Mouse (Mus musculus): ENCODE measurements at regions not wholly inside any gene's neighbourhood (a gene's known extent, or its start where the extent isn't known, plus 50 kb on each side); places are given as distances from the start of the nearest gene placed in this dataset.

DNA sequence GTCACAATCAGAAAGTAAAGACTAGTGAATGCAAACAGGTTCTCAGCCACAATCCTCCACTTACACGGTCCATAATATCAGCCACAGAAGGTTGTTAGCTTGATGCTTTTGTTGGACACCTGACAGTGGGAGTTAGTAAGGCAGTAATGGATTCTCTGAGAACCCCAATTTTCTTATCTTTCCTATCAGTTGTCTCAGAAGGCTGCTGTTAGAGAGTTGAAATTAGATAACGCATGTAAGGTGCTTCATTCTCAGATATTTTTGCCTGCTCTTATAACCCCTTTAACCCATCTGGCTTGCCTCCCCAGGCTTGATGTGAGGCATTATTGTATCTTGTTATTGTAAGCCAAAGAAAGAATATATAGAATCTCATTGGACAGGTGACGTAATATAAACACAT lies 63.0 kb upstream of the Ube2e3 start:
- no peak overlapping the region for H3K4me2 ChIP-seq (replicated peaks; ENCODE audit: low read depth, low read length)
- no peak overlapping the region for H3K4me3 ChIP-seq (ENCODE audit: low read depth, low read length)
- no peak overlapping the region for H3K9ac ChIP-seq (replicated peaks; ENCODE audit: low read depth)
- ATAC-seq = no peak
- WGBS = 80% methylated on average over 3 of the region's 3 CpGs
- H3K27me3 ChIP-seq (replicated peaks; ENCODE audit: insufficient read depth, low read length) = no peaks in the 10 kb centered on the region
- no peaks in the 10 kb centered on the region for H3K36me3 ChIP-seq (ENCODE audit: insufficient read depth, low read length)
- no peak for TF ChIP-seq EP300 (IDR thresholded peaks at IDR 0.05)
- TF ChIP-seq CTCF (IDR thresholded peaks at IDR 0.05) = no peak
- DNase-seq (ENCODE audit: low spot score) = no peak
- no peak overlapping the region for H3K27ac ChIP-seq (ENCODE audit: low read length)
- no peaks in the 10 kb centered on the region for H3K4me1 ChIP-seq (ENCODE audit: insufficient read depth, low read depth, low read length)
- no peaks in the 10 kb centered on the region for H3K9me3 ChIP-seq (ENCODE audit: low read length)

- no peak overlapping the region for H3K27ac ChIP-seq (ENCODE audit: low read length)
- no peaks in the 10 kb centered on the region for H3K4me1 ChIP-seq (ENCODE audit: insufficient read depth, low read depth, low read length)
- ATAC-seq (no peak), DNase-seq (ENCODE audit: low spot score) (no peak)
- H3K9ac ChIP-seq (replicated peaks; ENCODE audit: low read depth) = no peak overlapping the region
- H3K4me3 ChIP-seq (ENCODE audit: low read depth, low read length) = no peak overlapping the region
- no peaks in the 10 kb centered on the region for H3K36me3 ChIP-seq (ENCODE audit: insufficient read depth, low read length)
- 64% methylated on average over 4 of the region's 4 CpGs for WGBS
- no peaks in the 10 kb centered on the region for H3K9me3 ChIP-seq (ENCODE audit: low read length)
- no peak overlapping the region for H3K4me2 ChIP-seq (replicated peaks; ENCODE audit: low read depth, low read length)
- TF ChIP-seq CTCF (IDR thresholded peaks at IDR 0.05) (no peak), EP300 (IDR thresholded peaks at IDR 0.05) (no peak)
- no peaks in the 10 kb centered on the region for H3K27me3 ChIP-seq (replicated peaks; ENCODE audit: insufficient read depth, low read length)
These were observed 64.4 kb upstream of the Ube2e3 start for GRCm38 (mm10) chr2:78803543-78803942.

GRCm38 (mm10) chr2:78795446-78795845 lies 72.5 kb upstream of the Ube2e3 start:
- ATAC-seq = no peak
- no peak overlapping the region for H3K4me3 ChIP-seq (ENCODE audit: low read depth, low read length)
- H3K9me3 ChIP-seq (ENCODE audit: low read length) = no peaks in the 10 kb centered on the region
- H3K9ac ChIP-seq (replicated peaks; ENCODE audit: low read depth) = no peak overlapping the region
- TF ChIP-seq CTCF (IDR thresholded peaks at IDR 0.05) (no peak), EP300 (IDR thresholded peaks at IDR 0.05) (no peak)
- DNase-seq (ENCODE audit: low spot score) = no peak
- H3K36me3 ChIP-seq (ENCODE audit: insufficient read depth, low read length) = no peaks in the 10 kb centered on the region
- no peaks in the 10 kb centered on the region for H3K27me3 ChIP-seq (replicated peaks; ENCODE audit: insufficient read depth, low read length)
- no peaks in the 10 kb centered on the region for H3K4me1 ChIP-seq (ENCODE audit: insufficient read depth, low read depth, low read length)
- H3K4me2 ChIP-seq (replicated peaks; ENCODE audit: low read depth, low read length) = no peak overlapping the region
- no peak overlapping the region for H3K27ac ChIP-seq (ENCODE audit: low read length)
- 79% methylated on average over 5 of the region's 5 CpGs for WGBS

GRCm38 (mm10) chr2:78794734-78795133 lies 73.2 kb upstream of the Ube2e3 start:
- H3K27ac ChIP-seq (ENCODE audit: low read length) = no peak overlapping the region
- H3K27me3 ChIP-seq (replicated peaks; ENCODE audit: insufficient read depth, low read length) = no peaks in the 10 kb centered on the region
- H3K36me3 ChIP-seq (ENCODE audit: insufficient read depth, low read length) = no peaks in the 10 kb centered on the region
- no peak overlapping the region for H3K4me2 ChIP-seq (replicated peaks; ENCODE audit: low read depth, low read length)
- DNase-seq (ENCODE audit: low spot score) (no peak), ATAC-seq (no peak)
- no peak overlapping the region for H3K4me3 ChIP-seq (ENCODE audit: low read depth, low read length)
- WGBS = 77% methylated on average over 5 of the region's 5 CpGs
- TF ChIP-seq CTCF (IDR thresholded peaks at IDR 0.05) = no peak
- TF ChIP-seq EP300 (IDR thresholded peaks at IDR 0.05) = no peak
- no peak overlapping the region for H3K9ac ChIP-seq (replicated peaks; ENCODE audit: low read depth)
- H3K4me1 ChIP-seq (ENCODE audit: insufficient read depth, low read depth, low read length) = no peaks in the 10 kb centered on the region
- H3K9me3 ChIP-seq (ENCODE audit: low read length) = no peaks in the 10 kb centered on the region

DNA sequence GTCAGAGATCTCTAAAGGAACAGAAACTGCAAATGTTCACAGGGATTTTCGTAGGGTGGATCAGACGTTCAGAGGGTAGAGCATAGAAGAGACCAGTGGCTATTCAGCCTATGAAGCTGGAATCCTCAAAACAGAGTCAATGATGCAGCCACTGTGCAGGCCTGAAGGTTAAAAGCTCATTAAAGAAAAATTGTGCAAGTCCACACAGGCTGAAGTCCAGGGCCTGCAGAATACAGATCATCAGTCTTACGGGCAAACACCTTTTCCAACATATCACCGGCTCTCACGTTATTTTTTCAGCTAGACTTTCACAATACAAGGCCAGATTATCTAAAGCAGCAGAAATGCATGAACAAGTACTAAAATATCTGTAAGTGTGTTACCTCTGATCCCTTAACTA lies 78.8 kb upstream of the Ube2e3 start:
- TF ChIP-seq CTCF (IDR thresholded peaks at IDR 0.05) (no peak), EP300 (IDR thresholded peaks at IDR 0.05) (no peak)

GRCm38 (mm10) chr2:78788222-78788621 lies 79.7 kb upstream of the Ube2e3 start:
- H3K27me3 ChIP-seq (replicated peaks; ENCODE audit: insufficient read depth, low read length) = no peaks in the 10 kb centered on the region
- no peak overlapping the region for H3K4me2 ChIP-seq (replicated peaks; ENCODE audit: low read depth, low read length)
- ATAC-seq = no peak
- no peak for TF ChIP-seq CTCF (IDR thresholded peaks at IDR 0.05)
- no peak for TF ChIP-seq EP300 (IDR thresholded peaks at IDR 0.05)
- H3K4me3 ChIP-seq (ENCODE audit: low read depth, low read length) = no peak overlapping the region
- H3K9me3 ChIP-seq (ENCODE audit: low read length) = no peaks in the 10 kb centered on the region
- H3K4me1 ChIP-seq (ENCODE audit: insufficient read depth, low read depth, low read length) = no peaks in the 10 kb centered on the region
- H3K27ac ChIP-seq (ENCODE audit: low read length) = no peak overlapping the region
- no peak for DNase-seq (ENCODE audit: low spot score)
- no peaks in the 10 kb centered on the region for H3K36me3 ChIP-seq (ENCODE audit: insufficient read depth, low read length)
- no peak overlapping the region for H3K9ac ChIP-seq (replicated peaks; ENCODE audit: low read depth)

More for the DNA sequence above, 78.8 kb upstream of the Ube2e3 start:
- no peak overlapping the region for H3K9ac ChIP-seq (replicated peaks; ENCODE audit: low read depth)
- H3K36me3 ChIP-seq (ENCODE audit: insufficient read depth, low read length) = no peaks in the 10 kb centered on the region
- ATAC-seq = no peak
- DNase-seq (ENCODE audit: low spot score) = no peak
- no peak overlapping the region for H3K4me3 ChIP-seq (ENCODE audit: low read depth, low read length)
- no peaks in the 10 kb centered on the region for H3K9me3 ChIP-seq (ENCODE audit: low read length)
- no peak overlapping the region for H3K4me2 ChIP-seq (replicated peaks; ENCODE audit: low read depth, low read length)
- WGBS = 82% methylated on average over 5 of the region's 5 CpGs
- no peak overlapping the region for H3K27ac ChIP-seq (ENCODE audit: low read length)
- no peaks in the 10 kb centered on the region for H3K4me1 ChIP-seq (ENCODE audit: insufficient read depth, low read depth, low read length)
- no peaks in the 10 kb centered on the region for H3K27me3 ChIP-seq (replicated peaks; ENCODE audit: insufficient read depth, low read length)

DNA sequence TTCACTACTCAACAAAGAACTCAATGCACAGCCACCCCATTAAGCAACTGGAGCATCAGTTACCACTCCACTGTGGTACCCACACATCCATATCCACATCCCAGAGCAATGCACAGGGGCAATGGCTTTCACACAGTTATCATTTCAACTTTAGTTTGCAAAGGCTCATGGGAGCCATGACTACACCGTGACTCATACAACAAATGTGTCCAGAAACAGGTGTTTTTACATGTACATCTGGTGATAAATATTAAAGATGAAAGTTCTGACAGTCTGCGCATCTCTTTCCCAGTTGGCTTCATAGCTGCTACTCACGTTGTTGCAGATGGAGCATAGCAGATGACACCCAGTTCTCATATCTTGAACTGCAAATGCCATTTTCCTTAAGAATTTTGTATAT lies 88.0 kb upstream of the Ube2e3 start:
- Histone ChIP-seq H3K36me3 (ENCODE audit: insufficient read depth, low read length) (no peaks in the 10 kb centered on the region), H3K9me3 (ENCODE audit: low read length) (no peaks in the 10 kb centered on the region), H3K27ac (ENCODE audit: low read length) (no peak overlapping the region), H3K9ac (replicated peaks; ENCODE audit: low read depth) (no peak overlapping the region), H3K27me3 (replicated peaks; ENCODE audit: insufficient read depth, low read length) (no peaks in the 10 kb centered on the region), H3K4me1 (ENCODE audit: insufficient read depth, low read depth, low read length) (no peaks in the 10 kb centered on the region), H3K4me2 (replicated peaks; ENCODE audit: low read depth, low read length) (no peak overlapping the region), H3K4me3 (ENCODE audit: low read depth, low read length) (no peak overlapping the region)
- no peak for TF ChIP-seq CTCF (IDR thresholded peaks at IDR 0.05)
- no peak for TF ChIP-seq EP300 (IDR thresholded peaks at IDR 0.05)
- DNase-seq (ENCODE audit: low spot score) = no peak
- ATAC-seq = no peak
- 79% methylated on average over 3 of the region's 3 CpGs for WGBS

All from lung, postnatal 0 days (tissue).